Mouse (Mus musculus): Measurements from ENCODE around the gene Bend3. TPM values are rescaled to one million over a fixed set of nuclear protein-coding genes. Genes with fewer than 3 reads are reported as not detected.

Bend3 gene
- polyA plus RNA-seq, 1 experiment from 2014 or later = 7.7 TPM

DNA sequence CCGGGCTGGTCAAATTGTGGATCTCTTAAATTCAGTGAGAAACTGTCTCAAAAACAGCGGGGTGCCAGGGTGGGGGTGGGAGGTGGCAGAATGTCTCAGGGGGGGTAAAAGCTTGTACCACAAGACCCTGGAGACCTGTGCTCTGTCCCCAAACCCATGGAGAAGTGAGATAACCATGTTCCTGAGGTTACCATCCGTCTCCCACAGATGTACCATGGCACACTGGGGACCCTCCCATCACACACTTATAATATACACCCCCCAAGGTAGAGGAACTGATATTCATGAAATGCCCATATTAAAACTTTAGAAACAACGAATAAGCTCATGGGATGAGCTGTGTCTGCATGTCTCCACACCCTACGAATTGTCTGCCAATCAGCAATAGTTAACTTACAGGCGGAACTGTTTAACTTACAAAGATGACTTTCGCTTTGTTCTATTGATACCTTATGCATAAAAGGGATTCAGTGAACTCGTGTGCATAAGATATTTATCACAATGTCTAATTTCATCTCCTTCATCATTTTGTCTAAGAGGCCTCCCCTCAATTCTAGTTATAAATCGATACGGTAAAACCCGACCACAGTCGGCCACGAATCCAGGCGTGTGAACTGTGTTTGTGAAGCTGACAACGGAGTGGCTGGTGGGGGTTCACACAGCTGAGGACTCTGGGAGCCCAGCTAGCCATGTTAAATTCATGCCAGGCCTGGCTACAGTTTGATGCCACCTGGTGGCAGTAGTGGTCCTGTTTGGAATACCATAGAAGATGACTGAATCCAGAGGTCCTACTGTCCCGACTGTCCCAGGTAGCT is 26.6 kb upstream of the Bend3 start:
- Histone ChIP-seq H3K4me3 (ENCODE audit: low read depth, low read length) (no peak overlapping the region), H3K27ac (ENCODE audit: low read depth, low read length) (no peak overlapping the region), H3K36me3 (ENCODE audit: control insufficient read depth, insufficient read depth, low read length) (no peaks in the 10 kb centered on the region), H3K4me1 (ENCODE audit: control insufficient read depth, insufficient read depth, low read length) (0 out of 2 replicates have a peak, but pooled peaks cover 4% of the 10 kb centered on the region), H3K9ac (ENCODE audit: low read length) (peak overlapping the region; percentile 0; the same call in 1 of the 2 replicates), H3K4me2 (peak overlapping the region; percentile 28), H3K9me3 (ENCODE audit: control insufficient read depth, low read length) (no peaks in the 10 kb centered on the region), H3K27me3 (ENCODE audit: control insufficient read depth, insufficient read depth, low read length) (no peaks in the 10 kb centered on the region)
- ATAC-seq (ENCODE audit: low FRiP score) (peak; percentile 88), DNase-seq (ENCODE audit: low spot score, missing footprints) (peak; percentile 96)
- WGBS = 30% methylated on average over 16 of the region's 16 CpGs

DNA sequence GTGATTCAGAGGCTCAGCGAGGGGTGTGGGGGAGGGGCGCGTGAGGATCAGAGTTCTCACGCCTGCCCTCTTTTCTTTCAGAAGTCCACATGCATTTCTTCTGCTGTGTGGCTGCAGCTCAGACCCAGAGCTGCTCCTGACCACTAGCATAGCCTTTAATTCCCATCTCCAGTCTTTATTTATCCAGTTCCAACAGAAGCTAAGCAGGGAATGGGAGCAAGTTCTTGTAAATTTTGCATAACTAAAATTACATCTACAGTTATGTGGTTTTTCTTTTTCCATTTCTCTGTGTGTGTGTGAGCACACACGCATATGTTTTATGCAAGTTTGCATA is 26.0 kb upstream of the Bend3 start:
- no peaks in the 10 kb centered on the region for H3K27me3 ChIP-seq (ENCODE audit: control insufficient read depth, insufficient read depth, low read length)
- no peaks in the 10 kb centered on the region for H3K36me3 ChIP-seq (ENCODE audit: control insufficient read depth, insufficient read depth, low read length)
- peak overlapping the region; percentile 28; the same call in 1 of the 2 replicates for H3K4me2 ChIP-seq
- no peak for DNase-seq (ENCODE audit: low spot score, missing footprints)
- 0 out of 2 replicates have a peak, but pooled peaks cover 4% of the 10 kb centered on the region for H3K4me1 ChIP-seq (ENCODE audit: control insufficient read depth, insufficient read depth, low read length)
- no peak overlapping the region for H3K4me3 ChIP-seq (ENCODE audit: low read depth, low read length)
- no peak overlapping the region for H3K9ac ChIP-seq (ENCODE audit: low read length)
- H3K27ac ChIP-seq (ENCODE audit: low read depth, low read length) = no peak overlapping the region
- H3K9me3 ChIP-seq (ENCODE audit: control insufficient read depth, low read length) = no peaks in the 10 kb centered on the region
- ATAC-seq (ENCODE audit: low FRiP score) = no peak
- WGBS = 19% methylated on average over 5 of the region's 5 CpGs

DNA sequence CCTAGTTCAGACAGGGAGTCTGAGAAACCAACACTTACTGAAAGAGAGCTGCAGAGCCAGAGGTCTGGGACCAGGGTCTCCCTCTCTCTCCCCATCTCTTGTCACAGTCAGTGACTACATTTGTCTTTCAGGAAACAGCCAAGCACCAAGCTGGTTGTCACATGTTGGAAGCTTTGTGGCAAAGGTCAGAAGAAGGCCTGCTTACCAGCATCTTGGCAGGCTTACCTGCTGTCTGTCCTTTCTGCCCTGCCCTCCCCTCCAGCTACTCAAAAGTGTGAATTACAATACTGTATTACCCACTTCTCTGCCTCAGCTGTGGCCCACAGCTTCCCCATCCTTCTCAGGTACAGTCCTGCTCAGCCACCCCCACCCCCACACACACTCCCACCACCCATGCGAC is 24.4 kb upstream of the Bend3 start:
- ATAC-seq (ENCODE audit: low FRiP score) (no peak), DNase-seq (ENCODE audit: low spot score, missing footprints) (peak; percentile 53)
- H3K27ac ChIP-seq (ENCODE audit: low read depth, low read length) = no peak overlapping the region
- 0 out of 2 replicates have a peak, but pooled peaks cover 4% of the 10 kb centered on the region for H3K4me1 ChIP-seq (ENCODE audit: control insufficient read depth, insufficient read depth, low read length)
- H3K36me3 ChIP-seq (ENCODE audit: control insufficient read depth, insufficient read depth, low read length) = no peaks in the 10 kb centered on the region
- no peak overlapping the region for H3K9ac ChIP-seq (ENCODE audit: low read length)
- H3K27me3 ChIP-seq (ENCODE audit: control insufficient read depth, insufficient read depth, low read length) = no peaks in the 10 kb centered on the region
- no peaks in the 10 kb centered on the region for H3K9me3 ChIP-seq (ENCODE audit: control insufficient read depth, low read length)
- H3K4me2 ChIP-seq = no peak overlapping the region
- H3K4me3 ChIP-seq (ENCODE audit: low read depth, low read length) = no peak overlapping the region
- WGBS = 73% methylated on average over 1 of the region's 1 CpGs

DNA sequence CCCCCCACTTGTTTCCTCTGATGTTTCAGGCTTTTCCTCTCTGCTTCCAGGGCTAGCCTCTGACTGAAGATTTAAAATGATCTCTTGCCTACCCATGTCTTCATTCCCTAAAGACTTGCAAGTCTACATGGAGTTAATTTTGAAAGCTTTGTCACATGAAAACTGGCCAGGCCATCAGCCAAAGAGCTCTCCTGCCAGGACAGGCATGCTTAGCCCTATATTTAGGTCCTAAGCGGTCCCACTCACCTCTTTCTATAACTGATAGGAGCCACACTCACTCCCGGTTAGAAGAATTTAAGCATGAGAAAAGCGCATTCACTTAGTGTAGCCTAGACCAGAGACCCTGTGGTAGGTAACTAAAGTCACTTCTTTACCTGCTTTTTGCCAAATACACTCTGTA is 24.0 kb upstream of the Bend3 start:
- H3K36me3 ChIP-seq (ENCODE audit: control insufficient read depth, insufficient read depth, low read length) = no peaks in the 10 kb centered on the region
- 94% methylated on average over 3 of the region's 3 CpGs for WGBS
- H3K4me2 ChIP-seq = no peak overlapping the region
- no peak overlapping the region for H3K9ac ChIP-seq (ENCODE audit: low read length)
- H3K27me3 ChIP-seq (ENCODE audit: control insufficient read depth, insufficient read depth, low read length) = no peaks in the 10 kb centered on the region
- DNase-seq (ENCODE audit: low spot score, missing footprints) = no peak
- H3K4me3 ChIP-seq (ENCODE audit: low read depth, low read length) = no peak overlapping the region
- no peaks in the 10 kb centered on the region for H3K9me3 ChIP-seq (ENCODE audit: control insufficient read depth, low read length)
- H3K27ac ChIP-seq (ENCODE audit: low read depth, low read length) = no peak overlapping the region
- 0 out of 2 replicates have a peak, but pooled peaks cover 4% of the 10 kb centered on the region for H3K4me1 ChIP-seq (ENCODE audit: control insufficient read depth, insufficient read depth, low read length)
- ATAC-seq (ENCODE audit: low FRiP score) = no peak

DNA sequence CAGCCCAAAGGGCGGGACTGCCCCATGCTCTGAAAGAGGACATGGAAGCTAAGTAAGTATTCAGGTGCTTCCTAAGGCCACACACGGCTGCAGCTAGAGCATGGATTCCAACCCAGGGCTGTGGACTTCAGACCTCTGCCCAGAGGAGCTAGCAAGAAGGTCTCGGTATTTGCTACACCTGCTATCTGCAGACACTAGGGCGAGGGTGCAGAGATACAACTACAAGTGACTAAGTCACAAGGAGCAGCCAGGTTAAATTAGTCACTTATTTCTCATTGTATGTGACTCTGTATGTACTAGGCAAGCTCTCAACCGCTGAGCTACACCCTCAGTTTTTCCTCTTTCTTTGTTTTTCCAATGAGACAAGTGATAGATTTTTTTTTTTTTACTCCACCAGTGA is 15.8 kb upstream of the Bend3 start:
- Histone ChIP-seq H3K4me3 (ENCODE audit: low read depth, low read length) (no peak overlapping the region), H3K27me3 (ENCODE audit: control insufficient read depth, insufficient read depth, low read length) (no peaks in the 10 kb centered on the region), H3K9ac (ENCODE audit: low read length) (no peak overlapping the region), H3K36me3 (ENCODE audit: control insufficient read depth, insufficient read depth, low read length) (no peaks in the 10 kb centered on the region), H3K9me3 (ENCODE audit: control insufficient read depth, low read length) (no peaks in the 10 kb centered on the region), H3K4me1 (ENCODE audit: control insufficient read depth, insufficient read depth, low read length) (no peaks in the 10 kb centered on the region), H3K4me2 (no peak overlapping the region), H3K27ac (ENCODE audit: low read depth, low read length) (no peak overlapping the region)
- WGBS = 89% methylated on average over 5 of the region's 5 CpGs
- no peak for ATAC-seq (ENCODE audit: low FRiP score)
- no peak for DNase-seq (ENCODE audit: low spot score, missing footprints)

DNA sequence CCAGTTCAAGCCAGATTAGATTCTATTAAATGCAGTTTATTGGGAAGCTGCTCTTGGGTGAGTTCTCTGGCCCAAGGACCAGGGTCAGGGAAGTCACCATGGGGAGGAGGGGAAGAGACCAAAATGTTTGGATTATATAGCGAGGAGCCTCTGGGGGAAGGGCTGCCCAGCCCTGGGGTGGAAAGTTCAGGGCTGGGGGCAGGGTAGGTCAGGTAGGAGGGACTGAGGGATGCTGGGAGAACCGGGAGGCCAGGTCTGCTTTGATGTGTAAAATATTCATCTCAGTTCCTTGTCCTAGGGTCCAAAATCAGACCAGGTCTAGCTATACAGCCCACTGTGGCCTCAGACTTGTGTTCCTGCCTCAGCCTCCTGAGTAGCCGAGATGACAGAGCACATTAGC is 15.4 kb upstream of the Bend3 start:
- Histone ChIP-seq H3K27me3 (ENCODE audit: control insufficient read depth, insufficient read depth, low read length) (no peaks in the 10 kb centered on the region), H3K9me3 (ENCODE audit: control insufficient read depth, low read length) (no peaks in the 10 kb centered on the region), H3K4me1 (ENCODE audit: control insufficient read depth, insufficient read depth, low read length) (no peaks in the 10 kb centered on the region), H3K4me2 (no peak overlapping the region), H3K36me3 (ENCODE audit: control insufficient read depth, insufficient read depth, low read length) (no peaks in the 10 kb centered on the region), H3K4me3 (ENCODE audit: low read depth, low read length) (no peak overlapping the region), H3K9ac (ENCODE audit: low read length) (no peak overlapping the region), H3K27ac (ENCODE audit: low read depth, low read length) (no peak overlapping the region)
- DNase-seq (ENCODE audit: low spot score, missing footprints) (no peak), ATAC-seq (ENCODE audit: low FRiP score) (no peak)
- 64% methylated on average over 3 of the region's 3 CpGs for WGBS

DNA sequence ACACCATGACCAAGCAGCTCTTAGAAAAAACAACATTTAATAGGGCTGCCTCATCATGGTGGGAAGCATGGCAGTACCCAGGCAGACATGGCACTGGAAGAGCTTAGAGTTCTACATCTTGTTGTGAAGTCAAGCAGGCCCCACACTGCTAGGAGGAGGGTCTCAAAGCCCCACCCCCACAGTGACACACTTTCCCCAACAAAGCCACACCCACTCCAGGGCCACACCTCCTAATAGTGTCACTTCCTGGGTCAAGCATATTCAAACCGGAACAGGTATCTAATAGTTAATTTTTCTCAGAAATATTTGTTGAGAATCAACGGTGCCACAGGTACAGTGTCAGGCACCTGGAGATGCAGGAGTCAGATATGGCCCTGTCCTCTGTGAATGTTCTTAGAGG is 12.4 kb upstream of the Bend3 start:
- ATAC-seq (ENCODE audit: low FRiP score) = no peak
- no peaks in the 10 kb centered on the region for H3K27me3 ChIP-seq (ENCODE audit: control insufficient read depth, insufficient read depth, low read length)
- H3K36me3 ChIP-seq (ENCODE audit: control insufficient read depth, insufficient read depth, low read length) = no peaks in the 10 kb centered on the region
- no peak overlapping the region for H3K4me3 ChIP-seq (ENCODE audit: low read depth, low read length)
- H3K9ac ChIP-seq (ENCODE audit: low read length) = no peak overlapping the region
- H3K4me1 ChIP-seq (ENCODE audit: control insufficient read depth, insufficient read depth, low read length) = no peaks in the 10 kb centered on the region
- WGBS = 91% methylated on average over 2 of the region's 2 CpGs
- no peak overlapping the region for H3K27ac ChIP-seq (ENCODE audit: low read depth, low read length)
- H3K9me3 ChIP-seq (ENCODE audit: control insufficient read depth, low read length) = no peaks in the 10 kb centered on the region
- H3K4me2 ChIP-seq = no peak overlapping the region
- DNase-seq (ENCODE audit: low spot score, missing footprints) = no peak

DNA sequence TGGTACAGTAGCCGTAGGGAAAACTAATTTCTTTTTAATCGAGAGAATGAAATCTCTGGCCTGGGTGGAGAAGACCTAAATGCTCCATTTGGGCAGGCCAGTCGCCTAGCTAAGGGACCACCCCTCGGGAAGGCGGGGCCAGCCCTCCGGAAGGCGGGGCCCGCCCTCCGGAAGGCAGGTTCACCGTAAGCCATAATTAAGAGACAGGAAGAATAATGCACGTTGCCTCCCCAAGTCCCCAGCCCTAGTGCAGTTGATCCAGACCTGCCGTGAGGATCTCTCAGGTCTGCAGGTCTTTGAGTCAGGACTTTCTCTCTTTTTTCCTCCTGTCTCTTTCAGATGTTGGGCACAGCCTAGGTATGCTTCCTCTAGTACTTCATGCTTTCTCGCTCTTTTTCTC is 11.0 kb upstream of the Bend3 start:
- Histone ChIP-seq H3K36me3 (ENCODE audit: control insufficient read depth, insufficient read depth, low read length) (no peaks in the 10 kb centered on the region), H3K27me3 (ENCODE audit: control insufficient read depth, insufficient read depth, low read length) (no peaks in the 10 kb centered on the region), H3K9ac (ENCODE audit: low read length) (no peak overlapping the region), H3K9me3 (ENCODE audit: control insufficient read depth, low read length) (no peaks in the 10 kb centered on the region), H3K4me1 (ENCODE audit: control insufficient read depth, insufficient read depth, low read length) (no peaks in the 10 kb centered on the region), H3K4me2 (no peak overlapping the region), H3K27ac (ENCODE audit: low read depth, low read length) (no peak overlapping the region), H3K4me3 (ENCODE audit: low read depth, low read length) (no peak overlapping the region)
- ATAC-seq (ENCODE audit: low FRiP score) (no peak), DNase-seq (ENCODE audit: low spot score, missing footprints) (no peak)
- 40% methylated on average over 13 of the region's 13 CpGs for WGBS

DNA sequence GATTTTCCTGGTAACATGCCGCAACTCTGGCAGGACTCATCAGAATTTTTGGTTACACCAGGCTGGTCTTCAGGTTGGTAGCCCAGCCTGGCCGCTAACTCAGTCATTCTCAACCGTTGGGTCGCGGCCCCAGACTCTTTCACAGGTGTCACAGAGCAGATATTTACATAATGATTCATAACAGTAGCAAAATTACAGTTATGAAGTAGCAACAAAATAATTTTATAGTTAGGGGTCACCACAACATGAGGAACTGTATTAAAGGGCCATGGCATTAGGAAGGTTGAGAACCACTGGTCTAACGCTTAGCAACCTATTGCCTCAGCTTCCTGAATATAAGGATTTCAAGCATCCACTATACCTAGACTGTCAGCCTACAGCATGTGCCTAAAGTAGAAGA is 10.3 kb upstream of the Bend3 start:
- 94% methylated on average over 6 of the region's 6 CpGs for WGBS
- no peaks in the 10 kb centered on the region for H3K27me3 ChIP-seq (ENCODE audit: control insufficient read depth, insufficient read depth, low read length)
- ATAC-seq (ENCODE audit: low FRiP score) (no peak), DNase-seq (ENCODE audit: low spot score, missing footprints) (no peak)
- no peak overlapping the region for H3K4me2 ChIP-seq
- H3K36me3 ChIP-seq (ENCODE audit: control insufficient read depth, insufficient read depth, low read length) = no peaks in the 10 kb centered on the region
- no peak overlapping the region for H3K27ac ChIP-seq (ENCODE audit: low read depth, low read length)
- no peaks in the 10 kb centered on the region for H3K4me1 ChIP-seq (ENCODE audit: control insufficient read depth, insufficient read depth, low read length)
- H3K4me3 ChIP-seq (ENCODE audit: low read depth, low read length) = no peak overlapping the region
- H3K9ac ChIP-seq (ENCODE audit: low read length) = no peak overlapping the region
- H3K9me3 ChIP-seq (ENCODE audit: control insufficient read depth, low read length) = no peaks in the 10 kb centered on the region
